Mouse (Mus musculus) skeletal muscle tissue, adult 2 months (tissue): ENCODE results near the gene A2ml1.

Experiments
- DNase-seq: peaks from one replicate; pipeline ENCODE4 v3.0.0-alpha.2; 2012; ENCODE audit warnings: low read depth, low spot score

Gene A2ml1

DNA sequence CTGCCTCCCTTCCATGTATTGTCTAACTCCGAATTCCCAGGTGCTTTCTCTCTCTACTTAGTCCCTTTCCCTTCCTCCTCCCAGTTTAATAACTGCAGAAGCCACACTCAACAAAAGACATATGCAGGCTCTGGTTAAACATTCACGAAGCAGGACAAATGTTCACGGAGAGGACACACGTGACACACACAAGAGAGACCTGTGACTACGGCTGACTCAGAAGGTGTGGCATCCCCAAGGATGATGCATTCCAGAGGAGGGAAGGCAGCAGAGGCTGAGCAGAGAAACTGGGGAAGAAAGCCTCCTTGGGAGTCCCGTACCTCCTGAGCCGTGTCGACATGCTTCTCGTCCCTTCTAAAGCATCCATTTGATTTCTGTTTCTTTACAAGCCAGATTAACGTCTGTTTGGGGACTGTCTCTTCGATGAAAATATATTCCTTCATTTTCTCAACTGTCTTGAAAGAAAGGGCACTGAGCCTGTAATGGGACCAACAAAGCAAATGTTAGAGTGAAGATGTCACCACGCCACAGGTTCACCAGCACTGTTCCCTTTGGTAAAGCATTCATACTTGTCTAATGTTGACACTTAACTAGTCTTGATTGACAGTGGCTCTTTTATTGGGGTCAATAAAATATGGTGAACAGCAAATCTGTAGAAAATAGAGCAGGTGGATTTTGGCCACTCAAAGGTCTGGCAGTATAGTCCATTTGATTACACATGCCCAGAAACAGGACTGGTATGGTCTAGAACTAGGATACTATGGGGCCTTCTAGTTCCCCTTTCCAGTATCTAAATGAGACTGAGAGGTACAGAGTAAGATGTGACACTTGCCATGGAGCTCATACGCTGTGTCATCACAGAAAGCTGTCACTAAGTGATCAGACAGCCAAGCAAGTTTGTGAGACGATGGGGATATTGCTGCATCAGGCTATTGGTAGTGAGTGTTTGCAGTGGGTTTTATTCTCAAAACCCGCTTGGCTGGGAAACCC, 31.6 kb downstream of the A2ml1 start:
- no peak for DNase-seq

DNA sequence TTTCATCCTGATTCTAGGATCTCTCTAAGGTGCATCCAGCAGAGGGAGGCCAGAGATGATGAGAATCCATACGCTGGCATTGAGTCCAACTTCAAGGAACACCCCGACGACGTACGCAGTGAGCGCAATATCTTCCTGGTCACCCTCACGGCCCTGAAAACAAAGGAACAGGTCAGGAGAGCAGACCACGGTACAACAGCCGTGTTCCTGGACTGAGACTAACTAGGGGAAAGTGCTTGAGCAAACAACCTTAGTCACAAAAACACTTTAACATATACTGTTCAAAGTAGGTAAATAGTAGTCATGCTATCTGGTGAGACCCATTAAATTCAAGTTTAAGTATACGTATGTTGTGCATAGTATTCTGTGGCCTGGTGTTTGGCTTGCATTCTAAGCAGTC, 32.9 kb downstream of the A2ml1 start:
- no peak for DNase-seq

DNA sequence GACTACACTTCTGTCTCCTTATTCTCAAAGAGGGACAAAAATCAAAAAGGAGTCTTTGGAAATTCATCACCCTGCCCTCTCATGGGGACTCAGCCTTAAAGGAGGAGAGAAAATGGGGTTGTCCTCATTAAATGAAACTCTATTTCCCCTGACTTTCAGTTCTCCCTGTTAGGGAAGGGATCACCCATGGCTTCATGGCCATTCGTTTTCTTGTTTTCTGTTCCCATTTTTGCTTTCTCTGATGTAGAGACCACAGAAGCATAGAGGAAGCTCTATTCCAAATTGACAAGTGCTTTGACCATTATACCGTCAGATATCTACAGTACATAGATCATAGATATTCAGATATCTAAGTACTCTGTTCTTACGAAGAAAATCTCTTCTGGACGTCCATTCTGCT, 36.0 kb downstream of the A2ml1 start:
- no peak for DNase-seq

DNA sequence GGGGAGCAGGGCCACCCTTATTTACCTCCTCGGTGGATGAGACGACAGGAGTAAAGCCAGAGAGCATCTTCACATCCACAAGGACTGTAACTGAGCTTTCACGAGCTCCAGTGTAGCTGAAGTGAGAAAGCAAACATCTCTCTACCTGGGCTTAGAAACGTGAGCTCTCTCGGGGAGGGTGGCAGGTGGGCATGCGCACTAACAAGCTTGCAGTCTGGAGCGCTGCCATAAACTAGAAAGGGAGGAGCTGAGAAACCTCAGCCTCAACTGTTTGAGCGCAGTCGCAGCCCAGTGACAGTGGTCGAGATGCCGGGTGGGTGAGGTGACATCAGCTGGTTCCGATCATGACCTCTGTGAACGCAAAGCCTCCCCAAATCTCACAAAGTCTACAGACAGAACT, 38.2 kb downstream of the A2ml1 start:
- no peak for DNase-seq

DNA sequence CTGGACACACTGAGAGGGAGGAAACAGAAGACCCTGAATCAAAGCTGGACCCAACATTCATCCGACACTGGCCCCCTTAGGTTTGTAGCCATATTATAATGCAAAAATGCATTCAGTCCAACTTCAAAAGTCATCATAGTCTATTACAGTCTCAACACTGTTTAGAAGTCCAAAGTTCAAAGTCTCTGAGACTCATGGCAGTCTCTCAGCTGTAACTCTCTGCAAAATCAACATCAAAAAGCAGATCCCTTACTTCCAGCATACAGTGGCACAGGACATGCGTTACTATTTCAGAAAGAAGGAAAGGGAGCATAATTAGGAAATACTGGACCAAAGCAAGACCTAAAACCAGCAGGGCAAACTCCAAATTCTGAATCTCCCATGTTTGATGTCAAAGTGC, 46.2 kb downstream of the A2ml1 start:
- no peak for DNase-seq

DNA sequence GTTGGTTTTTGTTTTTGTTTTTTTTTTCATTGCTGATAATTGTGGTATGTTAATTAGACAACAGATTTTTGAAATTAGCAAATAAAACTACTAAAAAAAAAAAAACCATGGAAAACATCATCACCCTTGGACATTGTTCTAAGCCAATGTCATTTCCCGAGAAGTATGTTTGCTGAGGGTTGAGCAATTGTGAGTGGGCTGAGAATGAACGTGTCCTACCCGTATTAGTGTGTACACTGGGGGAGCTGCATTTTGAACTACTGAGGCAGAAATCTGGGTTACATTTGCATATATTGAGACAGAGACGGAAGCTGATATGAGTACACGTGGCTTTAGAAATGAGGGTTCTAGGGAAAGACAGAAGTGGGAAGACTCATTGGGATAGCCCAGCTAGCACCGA, 48.1 kb downstream of the A2ml1 start:
- no peak for DNase-seq

DNA sequence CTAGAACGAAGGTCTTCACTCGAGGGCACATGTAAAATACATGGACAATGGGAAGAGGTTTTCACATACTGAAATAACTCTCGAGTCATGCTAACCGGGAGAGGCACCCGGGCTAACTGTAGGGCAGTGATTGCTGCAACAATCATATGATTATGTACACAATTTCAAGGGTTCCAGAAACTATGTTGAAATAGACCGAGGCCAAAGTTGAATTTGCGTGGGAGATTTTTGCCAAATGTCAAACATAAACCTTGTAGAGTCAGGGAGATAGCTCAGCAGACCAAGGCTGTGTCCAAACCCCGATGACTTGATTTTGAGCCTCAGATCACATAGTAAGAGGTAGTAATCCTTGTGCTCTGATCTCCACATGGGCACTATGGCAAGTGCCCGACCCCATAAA, 48.7 kb downstream of the A2ml1 start:
- no peak for DNase-seq

DNA sequence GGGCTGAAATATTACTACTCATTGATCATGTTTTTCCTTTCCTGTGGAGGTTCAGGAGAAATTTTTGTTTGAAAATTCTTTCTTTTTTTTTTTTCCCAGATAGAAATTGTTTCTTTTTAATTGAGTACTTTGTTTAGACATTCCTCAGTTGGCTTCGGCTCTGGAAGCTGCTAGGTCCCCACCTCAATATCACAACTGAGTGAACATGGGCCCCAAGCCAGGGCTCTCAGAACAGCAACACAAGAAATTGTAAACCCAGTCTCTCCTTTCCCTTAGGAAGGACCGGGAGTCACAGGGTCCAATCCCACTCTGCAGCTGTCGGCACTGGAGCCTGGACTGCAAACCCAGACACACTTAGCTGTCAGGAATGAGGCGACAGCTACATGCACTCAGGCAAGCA, 52.9 kb downstream of the A2ml1 start:
- DNase-seq = no peak

DNA sequence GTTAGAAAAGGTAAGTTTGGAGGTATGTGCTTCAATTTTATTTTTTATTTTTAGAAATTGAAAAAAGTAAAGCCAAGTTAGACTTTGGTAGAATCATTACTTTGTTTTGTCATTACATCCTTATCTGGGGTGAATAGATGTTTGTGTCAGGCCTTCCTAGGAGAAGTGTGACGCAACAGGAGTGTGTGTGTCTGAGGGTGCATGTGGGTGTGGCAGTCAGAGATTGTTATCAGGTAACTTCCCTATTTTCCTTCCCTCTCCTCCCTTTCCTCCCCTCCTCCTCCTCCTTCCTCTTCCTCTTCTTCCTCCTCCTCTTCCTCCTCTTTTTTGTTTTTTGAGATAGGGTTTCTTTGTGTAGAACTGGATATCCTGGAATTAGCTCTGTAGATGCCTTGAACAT, 54.3 kb downstream of the A2ml1 start:
- DNase-seq = no peak

DNA sequence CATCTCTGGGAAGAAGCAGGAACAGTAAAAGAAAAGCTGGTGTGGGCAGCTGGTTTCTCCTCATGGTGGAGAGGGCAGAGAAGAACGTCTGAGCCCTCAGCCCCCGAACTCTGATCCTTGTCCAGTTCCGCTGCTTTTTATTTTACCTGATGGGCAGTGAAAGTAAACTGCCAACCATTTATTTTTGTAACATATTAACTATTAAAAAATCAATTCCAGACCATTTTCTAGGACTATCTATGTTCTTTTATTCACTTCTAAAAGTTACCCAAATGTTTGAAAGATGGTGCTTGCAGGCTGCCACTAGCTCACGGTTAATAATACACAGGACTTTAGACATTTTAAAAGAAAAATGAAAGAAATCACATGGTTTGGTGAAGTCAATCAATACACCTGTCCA, 54.8 kb downstream of the A2ml1 start, which contains the start of gene Pzp:
Pzp (minus strand) TSS at position 120 of the 400 bp plus-strand sequence.
- DNase-seq = no peak

- DNase-seq = no peak
Observed at GRCm38 (mm10) chr6:128525801-128526200, 55.6 kb downstream of the A2ml1 start.

GRCm38 (mm10) chr6:128523360-128523759, 58.0 kb downstream of the A2ml1 start:
- no peak for DNase-seq

GRCm38 (mm10) chr6:128519159-128519558, 62.2 kb downstream of the A2ml1 start:
- no peak for DNase-seq

GRCm38 (mm10) chr6:128505676-128506236, 75.7 kb downstream of the A2ml1 start:
- DNase-seq = no peak

GRCm38 (mm10) chr6:128504743-128505142, 76.7 kb downstream of the A2ml1 start:
- no peak for DNase-seq

DNA sequence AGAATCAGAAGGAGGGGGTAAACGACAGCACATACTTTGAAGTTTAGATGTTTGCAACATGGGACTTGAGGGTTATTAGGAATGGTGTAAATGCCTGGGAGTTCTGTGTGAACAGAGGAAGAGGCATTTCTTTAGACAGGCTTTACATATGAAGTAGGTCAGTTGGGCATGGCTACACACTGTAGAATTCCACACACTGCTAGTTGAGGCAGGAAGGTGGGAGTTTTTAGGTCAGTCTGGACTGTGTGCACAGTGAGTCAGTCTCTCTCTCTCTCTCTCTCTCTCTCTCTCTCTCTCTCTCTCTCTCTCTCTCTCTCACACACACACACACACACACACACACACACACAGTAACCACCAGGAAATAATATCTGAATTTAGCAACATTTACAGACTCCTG, 86.1 kb downstream of the A2ml1 start:
- DNase-seq = no peak

- no peak for DNase-seq
Observed at GRCm38 (mm10) chr6:128494646-128495331, 86.6 kb downstream of the A2ml1 start.

DNA sequence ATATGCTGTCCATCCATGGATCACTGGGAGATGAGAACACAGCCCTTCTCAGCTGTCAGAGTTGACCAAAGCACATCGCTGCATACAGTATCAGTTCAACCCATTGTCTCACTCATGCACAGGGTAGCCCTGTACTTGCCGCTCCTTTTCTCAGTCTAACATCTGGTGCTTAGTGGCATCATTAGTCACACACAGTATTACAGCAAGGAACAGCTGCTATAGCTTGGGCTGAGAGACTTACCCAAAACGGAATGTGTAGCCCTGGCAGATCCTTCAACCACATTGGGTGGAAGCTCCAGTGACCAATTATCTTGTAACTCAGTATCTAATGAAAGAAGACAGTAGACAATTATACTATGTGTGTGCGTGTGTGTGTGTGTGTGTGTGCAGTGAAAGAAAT, 89.5 kb downstream of the A2ml1 start:
- no peak for DNase-seq

GRCm38 (mm10) chr6:128490141-128490540, 91.3 kb downstream of the A2ml1 start:
- DNase-seq = no peak
